Mouse (Mus musculus) megakaryocyte, adult 5-6 weeks (primary cell): Measurements from ENCODE around the gene Gm17655. TPM values are rescaled to one million over a fixed set of nuclear protein-coding genes. Genes with fewer than 3 reads are reported as not detected.
"Not testable (repeated sequence)": the region's sequence is repeated elsewhere in the genome, so short reads cannot be mapped to it uniquely, and the experiment has no call there.

Source experiments
- ATAC-seq: 2 replicates; pipeline ENCODE4 v1.8.0; 2016; ENCODE audit warnings: mild to moderate bottlenecking, inconsistent platforms; ENCODE audit not compliant: poor library complexity, severe bottlenecking
- total RNA-seq, 2 experiments: library from RNA; stranded (forward) in 1 of 2; stranded (reverse) in 1 of 2; fragments of 153-499, 151-499 nt in 1 of 2; fragments of 221-1000, 200-1000 nt in 1 of 2; gene quantifications; 2 replicates each; pipeline versions ENCODE4 v1.2.3 to v1.2.4; 2015 to 2017

The Gm17655 gene
- total RNA-seq, 2 experiments from 2014 or later, result 4.4 to 13.7 TPM

DNA sequence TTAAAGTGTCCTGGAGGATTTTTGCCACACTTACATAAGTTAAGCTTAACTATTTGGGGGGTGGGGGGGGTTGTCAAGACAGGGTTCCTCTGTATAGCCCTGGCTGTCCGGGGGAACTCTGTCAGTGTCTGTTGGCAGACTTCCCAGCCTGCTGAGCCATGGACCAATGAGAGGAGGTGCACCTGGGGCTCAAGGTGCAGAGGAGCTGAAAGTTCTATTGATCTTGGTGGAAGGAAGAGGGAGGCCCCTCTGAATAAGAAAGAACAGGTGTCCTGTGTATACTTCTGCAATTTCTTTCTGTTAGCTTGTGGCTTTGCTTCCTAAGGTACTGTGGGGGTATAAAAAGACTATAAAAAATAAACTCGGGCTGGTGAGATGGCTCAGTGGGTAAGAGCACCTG, 19.2 kb upstream of the Gm17655 start:
- ATAC-seq, result no peak

- ATAC-seq, result no peak
Measured at GRCm38 (mm10) chr5:110086161-110086866, 14.0 kb upstream of the Gm17655 start.

DNA sequence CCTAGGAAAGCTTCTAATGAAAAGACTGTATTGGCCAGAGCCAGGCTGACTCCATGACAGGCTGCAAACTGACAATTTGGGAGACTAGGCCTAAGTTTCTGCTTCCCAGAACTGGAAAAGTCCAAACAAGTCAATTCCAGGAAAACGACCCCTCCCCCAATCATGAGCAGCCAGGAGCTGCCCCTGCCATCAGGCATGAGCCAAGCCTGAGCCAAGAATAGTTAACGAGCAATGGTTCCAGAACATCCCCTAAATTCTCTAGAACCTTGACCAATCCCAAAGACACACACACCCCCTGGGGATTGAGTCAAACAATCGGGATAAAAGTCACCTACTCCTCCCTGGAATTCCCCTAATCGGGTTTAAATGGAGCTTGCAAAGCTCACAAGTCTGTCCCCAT, 10.6 kb upstream of the Gm17655 start:
- ATAC-seq, result no peak

DNA sequence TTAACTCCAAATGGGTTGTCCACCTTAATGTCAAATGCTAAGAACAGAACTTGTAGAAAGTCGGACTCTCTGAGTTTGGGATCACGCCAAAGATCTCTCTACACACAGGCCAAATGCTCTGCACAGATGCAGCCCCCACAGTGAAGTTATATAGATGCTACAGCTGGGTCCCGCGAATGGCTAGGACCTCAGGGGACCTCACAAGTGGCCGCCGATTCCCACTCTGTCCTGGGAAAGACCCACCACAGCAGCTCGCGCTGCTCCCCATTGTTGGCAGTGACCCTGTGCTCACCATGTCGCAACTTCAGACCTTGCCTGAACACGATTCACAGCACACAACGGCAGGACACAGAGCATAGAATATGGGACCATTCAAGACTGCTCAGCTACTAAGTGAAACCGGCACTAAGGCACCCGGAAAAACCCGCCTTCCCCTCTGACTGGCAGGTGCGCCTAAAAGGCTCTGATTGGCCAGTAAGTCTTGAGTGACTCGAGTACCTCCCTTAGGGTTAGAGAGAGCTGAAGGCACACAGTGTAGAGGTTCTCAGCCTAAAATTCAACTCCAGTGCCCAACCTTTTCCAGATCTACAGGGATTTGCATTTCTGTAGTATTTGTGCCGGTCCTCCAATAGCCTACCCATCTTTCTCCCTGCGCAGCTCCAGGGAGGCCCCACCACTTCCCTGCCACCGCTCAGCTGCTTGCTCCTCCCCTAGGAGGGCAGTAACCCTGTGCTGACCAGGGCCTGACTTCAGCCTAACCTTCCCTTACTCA, 14.5 kb downstream of the Gm17655 start:
- peak; percentile 98 for ATAC-seq

- peak; percentile 43; the same call in 1 of the 2 replicates for ATAC-seq
Measured at GRCm38 (mm10) chr5:110023694-110024427, 48.5 kb downstream of the Gm17655 start.

GRCm38 (mm10) chr5:110023273-110023672, 49.0 kb downstream of the Gm17655 start:
- ATAC-seq, result no peak

- ATAC-seq, result not testable (repeated sequence)
Measured at GRCm38 (mm10) chr5:110015775-110016174, 56.5 kb downstream of the Gm17655 start.

Other genes starting within 250 kb of the Gm17655 start
- 7.4 and 15.5 TPM in 2 replicates for gene Gm15446, start 149.1 kb downstream of the Gm17655 start, total RNA-seq (2015)
- 28.0 and 31.8 TPM in 2 replicates for gene Gm15446, start 149.1 kb downstream of the Gm17655 start, total RNA-seq (2017)
- gene Zfp932, start 76.0 kb downstream of the Gm17655 start, total RNA-seq (2015), result 15.3 and 20.1 TPM in 2 replicates
- 39.2 and 50.6 TPM in 2 replicates for gene Zfp932, start 76.0 kb downstream of the Gm17655 start, total RNA-seq (2017)
- gene Gm35315, start 21.9 kb upstream of the Gm17655 start, total RNA-seq (2015), result 0.78 and 0.93 TPM in 2 replicates
- gene Gm35315, start 21.9 kb upstream of the Gm17655 start, total RNA-seq (2017), result 0.29 and 0.37 TPM in 2 replicates
- not detected in 2 replicates for gene Plcxd1, start 27.5 kb upstream of the Gm17655 start, total RNA-seq (2015)
- gene Plcxd1, start 27.5 kb upstream of the Gm17655 start, total RNA-seq (2017), result 0.11 TPM in 1 of 2 replicates, not detected in the other
- gene Gtpbp6, start 35.7 kb upstream of the Gm17655 start, total RNA-seq (2015), result 7.5 and 14.5 TPM in 2 replicates
- 15.9 and 17.9 TPM in 2 replicates for gene Gtpbp6, start 35.7 kb upstream of the Gm17655 start, total RNA-seq (2017)
- gene Zfp605, start 37.6 kb upstream of the Gm17655 start, total RNA-seq (2015), result 2.5 and 4.2 TPM in 2 replicates
- 5.9 and 8.1 TPM in 2 replicates for gene Zfp605, start 37.6 kb upstream of the Gm17655 start, total RNA-seq (2017)
- gene Chfr, start 63.3 kb upstream of the Gm17655 start, total RNA-seq (2015), result 45.7 and 49.6 TPM in 2 replicates
- 73.1 and 78.6 TPM in 2 replicates for gene Chfr, start 63.3 kb upstream of the Gm17655 start, total RNA-seq (2017)
- 11.9 and 12.6 TPM in 2 replicates for gene Golga3, start 104.2 kb upstream of the Gm17655 start, total RNA-seq (2015)
- gene Golga3, start 104.2 kb upstream of the Gm17655 start, total RNA-seq (2017), result 22.7 and 24.6 TPM in 2 replicates
- 59.7 and 62.4 TPM in 2 replicates for gene Ankle2, start 158.5 kb upstream of the Gm17655 start, total RNA-seq (2015)
- gene Ankle2, start 158.5 kb upstream of the Gm17655 start, total RNA-seq (2017), result 86.8 and 106 TPM in 2 replicates
- 28.3 and 29.8 TPM in 2 replicates for gene Pgam5, start 197.4 kb upstream of the Gm17655 start, total RNA-seq (2015)
- 19.4 and 23.4 TPM in 2 replicates for gene Pgam5, start 197.4 kb upstream of the Gm17655 start, total RNA-seq (2017)
- gene Pxmp2, start 213.7 kb upstream of the Gm17655 start, total RNA-seq (2015), result 3.0 and 5.2 TPM in 2 replicates
- gene Pxmp2, start 213.7 kb upstream of the Gm17655 start, total RNA-seq (2017), result 5.0 and 8.6 TPM in 2 replicates
- 32.1 and 44.4 TPM in 2 replicates for gene Pole, start 213.8 kb upstream of the Gm17655 start, total RNA-seq (2015)
- 21.7 and 23.2 TPM in 2 replicates for gene Pole, start 213.8 kb upstream of the Gm17655 start, total RNA-seq (2017)